Mouse (Mus musculus): ENCODE results near the gene Hmx1.

GRCm38 (mm10) chr5:35428421-35428820, 39.5 kb downstream of the Hmx1 start:
- TF ChIP-seq POLR2A (IDR thresholded peaks at IDR 0.05; ENCODE audit: extremely low read depth, insufficient read depth, low read length), result no peak
- TF ChIP-seq CTCF (IDR thresholded peaks at IDR 0.05; ENCODE audit: extremely low read depth, insufficient read depth, low read length), result no peak
